Mouse (Mus musculus): ENCODE results near the gene Peak1. TPM values are rescaled to one million over a fixed set of nuclear protein-coding genes. Genes with fewer than 3 reads are reported as not detected.

The Peak1 gene
- total and polyA plus RNA-seq, 3 experiments, result 10.4 to 37.8 (median 37.5) TPM

DNA sequence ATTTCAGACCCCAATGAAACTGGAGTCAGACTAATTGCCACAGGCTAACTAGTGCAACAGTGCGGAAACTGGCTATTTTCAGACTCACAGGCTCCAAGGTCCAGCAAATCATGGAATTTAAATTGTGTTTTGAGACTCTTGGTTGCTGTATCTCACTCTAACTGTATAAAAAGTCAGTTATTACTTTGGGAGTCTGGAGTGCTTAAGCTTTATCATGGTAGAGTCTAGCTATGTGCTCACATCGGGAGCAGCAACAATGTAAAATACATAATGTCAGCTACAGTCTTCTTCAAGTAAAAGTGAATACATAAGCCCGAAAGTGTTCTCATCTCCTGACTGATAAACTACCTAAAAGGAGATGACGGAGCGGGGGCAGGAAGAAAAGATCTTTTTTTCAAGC lies 263.3 kb downstream of the Peak1 start:
- Histone ChIP-seq H3K36me3 (ENCODE audit: control insufficient read depth, insufficient read depth, low read length) (peaks cover 8% of the 10 kb centered on the region), H3K4me1 (ENCODE audit: control insufficient read depth, insufficient read depth, low read length) (peaks cover 4% of the 10 kb centered on the region), H3K27ac (no peak overlapping the region), H3K9ac (ENCODE audit: low read depth, low read length) (no peak overlapping the region), H3K27me3 (ENCODE audit: control insufficient read depth, insufficient read depth, low read length) (no peaks in the 10 kb centered on the region), H3K4me3 (no peak overlapping the region), H3K79me2 (replicated peaks; ENCODE audit: control insufficient read depth, insufficient read depth, low read length) (peaks cover 2% of the 10 kb centered on the region; the same call in 1 of the 2 replicates)
- 84% methylated on average over 5 of the region's 5 CpGs for WGBS
- intact Hi-C loops (cut with DNase I), result no loop called here
- DNase-seq, result no peak
- TF ChIP-seq CTCF (IDR thresholded peaks at IDR 0.05), result no peak
- no peak for TF ChIP-seq POLR2A (IDR thresholded peaks at IDR 0.05; ENCODE audit: insufficient read depth, low read depth, low read length)
- no peak for TF ChIP-seq EP300 (IDR thresholded peaks at IDR 0.05; ENCODE audit: insufficient read depth, low read depth, low read length)

DNA sequence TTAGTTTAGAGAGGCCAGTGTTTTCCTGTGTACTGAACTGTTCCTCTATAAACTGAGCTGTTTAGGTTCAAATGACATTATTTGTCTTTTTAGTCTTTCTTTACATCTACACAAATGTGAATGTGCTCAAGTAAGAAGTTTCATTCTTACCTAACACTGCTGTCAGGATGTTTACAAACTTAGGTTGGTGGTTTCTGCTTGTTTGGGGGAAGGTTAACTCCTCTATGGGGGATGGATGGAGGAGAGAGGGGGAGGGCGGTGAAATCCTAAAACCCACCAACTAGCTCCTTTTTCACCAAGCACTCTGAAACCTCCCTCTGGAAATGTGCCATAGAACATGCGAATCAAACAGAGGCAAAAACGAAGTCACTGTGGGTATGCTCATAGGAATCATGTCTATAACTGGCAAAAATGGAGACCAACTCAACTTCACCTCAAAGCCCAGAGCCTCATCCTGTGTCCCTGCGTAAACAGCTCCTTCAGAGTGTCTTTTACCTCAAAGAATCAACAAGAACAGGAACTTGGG lies 265.3 kb downstream of the Peak1 start:
- H3K27ac ChIP-seq, result peak overlapping the region; percentile 81
- TF ChIP-seq POLR2A (IDR thresholded peaks at IDR 0.05; ENCODE audit: insufficient read depth, low read depth, low read length), result no peak
- TF ChIP-seq CTCF (IDR thresholded peaks at IDR 0.05), result no peak
- no peak for TF ChIP-seq EP300 (IDR thresholded peaks at IDR 0.05; ENCODE audit: insufficient read depth, low read depth, low read length)
- no peak overlapping the region for H3K9ac ChIP-seq (ENCODE audit: low read depth, low read length)
- intact Hi-C loops (cut with DNase I), result no loop called here
- WGBS, result 55% methylated on average over 4 of the region's 4 CpGs
- peaks cover 8% of the 10 kb centered on the region for H3K36me3 ChIP-seq (ENCODE audit: control insufficient read depth, insufficient read depth, low read length)
- no peak for DNase-seq
- H3K79me2 ChIP-seq (replicated peaks; ENCODE audit: control insufficient read depth, insufficient read depth, low read length), result no peaks in the 10 kb centered on the region
- H3K4me1 ChIP-seq (ENCODE audit: control insufficient read depth, insufficient read depth, low read length), result peaks cover 4% of the 10 kb centered on the region
- no peaks in the 10 kb centered on the region for H3K27me3 ChIP-seq (ENCODE audit: control insufficient read depth, insufficient read depth, low read length)
- 0 out of 2 replicates have a peak overlapping the region, but pooled peaks have one; percentile 18 for H3K4me3 ChIP-seq

DNA sequence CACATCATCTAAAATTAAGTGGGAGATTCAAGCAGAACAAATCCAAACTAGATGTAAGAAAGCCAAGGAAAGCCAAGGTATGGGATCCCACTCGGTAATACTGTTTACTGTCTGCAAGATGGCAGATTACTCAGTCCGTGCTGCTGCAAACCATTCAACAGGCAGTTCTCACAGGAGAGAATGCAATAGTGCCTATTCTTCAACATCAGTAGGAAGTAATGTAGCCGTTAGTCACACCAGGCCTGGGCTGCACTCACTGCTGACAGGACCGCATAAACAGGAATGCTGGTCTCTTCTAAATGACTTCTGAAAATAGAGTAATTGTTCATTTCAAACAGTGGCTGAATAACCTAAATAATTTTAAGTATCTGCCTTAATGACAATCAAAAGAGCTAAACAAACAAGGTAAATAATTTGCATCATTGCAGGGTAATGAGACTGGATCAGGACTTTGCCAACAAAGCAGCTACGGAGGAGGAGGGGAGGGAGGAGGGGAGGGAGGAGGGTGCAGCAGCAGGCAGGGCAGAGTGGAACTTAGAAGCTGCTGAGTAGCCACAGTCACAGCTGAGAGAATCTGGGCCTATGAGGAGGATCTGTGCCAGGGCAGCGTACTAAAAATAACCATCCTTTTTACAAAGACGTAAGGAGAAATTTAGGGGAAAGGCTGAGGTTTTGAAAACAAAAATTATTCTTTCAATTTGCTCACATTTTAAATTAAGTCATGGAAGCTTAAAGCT lies 266.0 kb downstream of the Peak1 start:
- no peak overlapping the region for H3K9ac ChIP-seq (ENCODE audit: low read depth, low read length)
- peaks cover 4% of the 10 kb centered on the region for H3K4me1 ChIP-seq (ENCODE audit: control insufficient read depth, insufficient read depth, low read length)
- 0 out of 2 replicates have a peak overlapping the region, but pooled peaks have one; percentile 18 for H3K4me3 ChIP-seq

More for the DNA sequence above, 266.0 kb downstream of the Peak1 start:
- intact Hi-C loops (cut with DNase I), result no loop called here
- Histone ChIP-seq H3K36me3 (ENCODE audit: control insufficient read depth, insufficient read depth, low read length) (peaks cover 8% of the 10 kb centered on the region), H3K79me2 (replicated peaks; ENCODE audit: control insufficient read depth, insufficient read depth, low read length) (no peaks in the 10 kb centered on the region), H3K27ac (peak overlapping the region; percentile 81), H3K27me3 (ENCODE audit: control insufficient read depth, insufficient read depth, low read length) (no peaks in the 10 kb centered on the region)
- 25% methylated on average over 7 of the region's 7 CpGs for WGBS
- TF ChIP-seq EP300 (IDR thresholded peaks at IDR 0.05; ENCODE audit: insufficient read depth, low read depth, low read length) (no peak), CTCF (IDR thresholded peaks at IDR 0.05) (no peak), POLR2A (IDR thresholded peaks at IDR 0.05; ENCODE audit: insufficient read depth, low read depth, low read length) (no peak)
- DNase-seq, result peak in 1 of 2 experiments; percentile 62

Small RNA genes within 50 kb of the gene (microRNA-seq; reads per million reads assigned to microRNA genes)
- 2.2 to 14.7 reads per million in 2 experiments for gene Gm24270

Other genes with a start within 250 kb of the Peak1 start
- 10 to 100 TPM; 18.0 to 19.4 TPM for gene Hmg20a, start 542 bp upstream of the Peak1 start, total RNA-seq (2021)
- 18.6 and 29.0 TPM in 2 replicates for gene Hmg20a, start 542 bp upstream of the Peak1 start, polyA plus RNA-seq (2012; rRNA removed)